Mouse (Mus musculus) liver, adult (tissue): ENCODE data around the gene Efhd2.

ENCODE experiments used
- GATA4 ChIP-seq: IDR thresholded peaks from 2 replicates; pipeline ENCODE4 v1.6.1; 2014; ENCODE audit warnings: mild to moderate bottlenecking, low read length; ENCODE audit not compliant: insufficient replicate concordance

Efhd2 gene

DNA sequence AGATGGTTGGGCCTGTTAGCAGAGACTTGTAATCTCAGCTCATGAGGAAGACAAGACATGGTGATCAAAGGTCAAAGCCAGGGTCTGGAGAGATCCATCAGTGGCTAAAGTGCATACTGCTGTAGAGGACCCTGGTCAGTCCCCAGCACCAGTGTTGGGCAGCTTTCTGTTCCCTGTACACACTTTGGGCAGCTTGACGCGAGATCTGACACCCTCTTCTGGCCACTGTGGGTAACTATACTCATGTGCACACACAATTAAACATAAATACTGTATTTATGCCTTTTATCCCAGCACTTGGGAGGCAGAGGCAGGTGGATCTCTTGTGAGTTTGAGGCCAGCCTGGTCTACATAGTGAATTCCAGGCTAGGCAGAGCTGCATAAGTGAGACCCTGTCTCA, 63.7 kb downstream of the Efhd2 start:
- no peak for TF ChIP-seq GATA4

DNA sequence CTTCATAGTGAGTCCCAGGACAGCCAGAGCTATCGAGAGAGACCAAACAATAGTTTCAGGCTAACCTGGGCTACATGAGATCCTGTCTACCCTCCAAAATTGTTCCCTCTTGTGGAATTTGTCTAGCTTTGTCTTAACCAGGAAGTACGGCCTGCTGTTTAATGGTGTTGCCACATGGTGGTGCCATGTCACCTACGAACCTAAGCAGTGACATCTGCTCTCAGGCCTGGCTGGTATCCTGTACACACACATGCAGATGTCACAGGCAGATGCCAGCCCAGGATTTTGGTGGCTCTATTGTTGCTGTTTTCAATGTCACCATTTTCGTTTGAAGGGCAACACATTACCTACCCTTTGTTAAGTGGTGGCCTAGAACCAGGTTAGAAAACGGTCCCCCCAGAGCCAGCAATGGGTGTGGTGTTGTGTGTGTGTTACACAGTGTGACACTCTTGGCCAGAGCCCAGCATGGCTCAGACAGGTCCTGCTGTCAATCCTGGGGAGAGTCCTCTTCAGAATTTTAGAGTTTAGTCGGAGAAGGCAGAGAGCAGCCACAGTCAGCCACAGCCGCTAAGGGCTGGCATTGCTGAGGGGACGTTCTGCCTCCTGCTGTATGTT, 64.8 kb downstream of the Efhd2 start:
- TF ChIP-seq GATA4: no peak
